Mouse (Mus musculus) heart, embryonic 13.5 days (tissue): Measurements from ENCODE around the gene Tmem204. TPM values are rescaled to one million over a fixed set of nuclear protein-coding genes. Genes with fewer than 3 reads are reported as not detected.

Source experiments
- ATAC-seq: fragments of 200-750 bp; cut with Nextera tagmentation; 2 replicates; pipeline ENCODE4 v1.8.0; 2017; ENCODE audit warnings: moderate TSS enrichment; ENCODE audit not compliant: insufficient number of reproducible peaks, low FRiP score, low TSS enrichment; ENCODE audit errors: extremely low read depth
- H3K27ac ChIP-seq: fragments of 300-500 bp; sonication (generic); replicated peaks from 2 replicates; pipeline ENCODE4 v1.5.1; 2015; ENCODE audit warnings: moderate library complexity, mild to moderate bottlenecking, inconsistent platforms
- H3K27me3 ChIP-seq: fragments of 300-500 bp; sonication (generic); replicated peaks from 2 replicates; pipeline ENCODE4 v1.6.1; 2015; ENCODE audit warnings: mild to moderate bottlenecking, inconsistent platforms
- H3K36me3 ChIP-seq: fragments of 300-500 bp; sonication (generic); 2 replicates; pipeline ENCODE4 v1.6.1; 2015; ENCODE audit warnings: mild to moderate bottlenecking, inconsistent platforms
- H3K4me1 ChIP-seq: fragments of 300-500 bp; sonication (generic); 2 replicates; pipeline ENCODE4 v1.6.1; 2015; ENCODE audit warnings: inconsistent platforms
- H3K4me2 ChIP-seq: fragments of 300-500 bp; sonication (generic); 2 replicates; pipeline ENCODE4 v1.6.1; 2015; ENCODE audit warnings: inconsistent platforms, mild to moderate bottlenecking, moderate library complexity
- H3K4me3 ChIP-seq: fragments of 300-500 bp; sonication (generic); 2 replicates; pipeline ENCODE4 v1.5.1; 2015; ENCODE audit warnings: moderate library complexity, mild to moderate bottlenecking, inconsistent platforms
- H3K9ac ChIP-seq: fragments of 300-500 bp; sonication (generic); 2 replicates; pipeline ENCODE4 v1.6.1; 2015; ENCODE audit warnings: inconsistent platforms, mild to moderate bottlenecking, moderate library complexity
- H3K9me3 ChIP-seq: fragments of 300-500 bp; sonication (generic); 2 replicates; pipeline ENCODE4 v1.6.1; 2016; ENCODE audit warnings: inconsistent platforms
- WGBS: fragments of 180-500 bp; shearing (Covaris S2); methylation state at CpG from one replicate; pipeline ENCODE4 v1.1.7; 2015; ENCODE audit warnings: mixed read lengths; 5-methylcytosine and 5-hydroxymethylcytosine counted together
- polyA plus RNA-seq: library from polyadenylated mRNA; unstranded; fragments of >200 nt; fragmentation: Nextera tagmentation; extraction: Ambion mirVana; gene quantifications from 2 replicates; pipeline ENCODE4 v1.2.1, GENCODE M21; 2015

Tmem204 gene
- polyA plus RNA-seq, 1 experiment from 2014 or later = 18.0 TPM

DNA sequence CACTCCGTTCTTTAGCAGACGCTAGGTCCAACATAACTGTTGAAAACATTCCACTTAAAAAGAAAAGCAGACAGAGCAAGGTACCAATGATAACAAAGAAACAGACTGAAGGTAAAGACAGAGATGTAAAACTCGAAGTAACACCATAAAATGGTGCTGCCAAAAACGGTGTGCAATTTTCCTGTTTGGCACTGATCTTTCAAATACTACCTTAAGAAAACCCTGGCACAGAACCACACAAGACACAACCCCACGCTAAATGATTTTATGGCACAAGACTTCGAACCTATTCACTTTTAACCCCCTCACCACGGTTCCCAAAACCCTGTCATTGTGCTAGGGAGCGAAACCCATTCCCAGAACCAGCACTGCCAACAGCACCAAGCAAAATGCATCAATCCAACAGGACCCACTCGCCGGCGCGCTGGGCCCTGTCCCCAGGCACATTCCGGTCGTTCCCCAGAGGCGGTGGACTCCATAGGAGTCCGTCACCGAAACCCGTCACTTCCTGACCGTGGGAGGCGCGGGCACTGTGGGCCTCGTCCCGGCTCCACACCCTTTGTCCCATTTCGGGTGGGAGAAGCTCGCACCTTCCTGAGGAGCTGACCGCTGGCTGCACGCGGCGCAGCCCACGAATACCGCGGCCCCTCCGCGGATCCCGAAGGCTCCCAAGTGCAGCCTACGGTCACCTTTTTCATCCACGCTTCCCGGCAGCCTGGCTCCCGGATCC is 68.4 kb downstream of the Tmem204 start:
- H3K27me3 ChIP-seq = no peaks in the 10 kb centered on the region
- peaks cover 33% of the 10 kb centered on the region for H3K36me3 ChIP-seq
- no peak for ATAC-seq
- H3K4me1 ChIP-seq = peaks cover 21% of the 10 kb centered on the region
- H3K27ac ChIP-seq = peak overlapping the region; percentile 94
- peak overlapping the region; percentile 97 for H3K9ac ChIP-seq
- WGBS = under 1% methylated on average over 39 of the region's 39 CpGs
- H3K4me2 ChIP-seq = peak overlapping the region; percentile 95
- H3K4me3 ChIP-seq = peak overlapping the region; percentile 87
- H3K9me3 ChIP-seq = no peaks in the 10 kb centered on the region

DNA sequence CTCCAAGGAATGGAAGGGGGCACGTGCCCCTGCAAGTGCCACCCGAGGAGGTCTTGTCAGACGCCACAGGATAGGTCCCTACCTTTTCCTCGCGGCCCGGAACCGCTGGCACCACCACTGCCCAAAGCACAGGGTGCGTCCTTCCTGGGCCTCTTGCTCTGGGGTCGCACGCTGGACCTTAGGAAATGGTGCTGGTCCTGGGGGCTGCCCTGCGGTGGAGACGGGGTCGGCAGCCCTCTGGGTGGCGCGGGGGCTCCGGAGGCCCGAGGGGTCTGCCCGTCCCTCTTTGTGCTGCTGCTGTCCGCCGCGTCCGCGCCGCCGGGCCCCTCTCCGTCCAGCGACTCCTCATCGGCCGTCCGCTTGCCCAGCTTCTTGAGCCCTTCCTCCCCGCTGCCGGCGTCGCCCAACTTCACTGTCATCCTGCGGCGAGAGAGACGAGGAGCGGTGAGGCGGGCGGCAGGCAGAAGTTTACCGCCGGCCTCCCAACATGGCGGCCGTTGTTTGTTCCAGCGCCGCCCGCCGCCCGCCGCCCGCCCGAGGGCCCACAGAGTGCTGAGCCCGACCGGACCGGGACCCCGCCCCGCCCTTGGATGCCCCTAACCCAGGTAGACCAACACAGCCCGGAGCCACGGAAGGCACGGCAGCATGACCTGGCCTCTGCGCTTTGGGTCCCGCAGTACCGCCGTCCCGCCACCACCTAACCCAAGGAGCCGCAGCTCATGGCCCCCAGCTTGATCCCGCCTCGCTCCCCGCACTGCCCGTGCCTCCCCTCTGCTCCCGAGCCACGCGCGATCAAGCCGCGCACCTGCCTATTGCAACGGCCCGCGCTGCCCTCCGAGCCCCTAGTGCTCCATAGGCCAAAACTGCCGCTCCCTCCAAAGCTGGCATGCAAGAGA is 69.5 kb downstream of the Tmem204 start:
- H3K4me1 ChIP-seq = peaks cover 21% of the 10 kb centered on the region
- no peak for ATAC-seq
- H3K9ac ChIP-seq = peak overlapping the region; percentile 97
- H3K4me2 ChIP-seq = peak overlapping the region; percentile 95
- peak overlapping the region; percentile 94 for H3K27ac ChIP-seq
- WGBS = under 1% methylated on average over 73 of the region's 81 CpGs
- H3K9me3 ChIP-seq = no peaks in the 10 kb centered on the region
- peak overlapping the region; percentile 87 for H3K4me3 ChIP-seq
- H3K27me3 ChIP-seq = no peaks in the 10 kb centered on the region
- H3K36me3 ChIP-seq = peaks cover 38% of the 10 kb centered on the region

Other genes starting within 250 kb of the Tmem204 start
- 47.3 and 54.5 TPM in 2 replicates for gene Hagh, start 243.4 kb downstream of the Tmem204 start, polyA plus RNA-seq
- 36.9 and 39.7 TPM in 2 replicates for gene Fahd1, start 233.2 kb downstream of the Tmem204 start, polyA plus RNA-seq
- gene Igfals, start 217.6 kb downstream of the Tmem204 start, polyA plus RNA-seq = 0.11 and 0.50 TPM in 2 replicates
- 36.1 and 41.4 TPM in 2 replicates for gene Nubp2, start 197.2 kb downstream of the Tmem204 start, polyA plus RNA-seq
- 27.8 and 29.9 TPM in 2 replicates for gene Spsb3, start 196.9 kb downstream of the Tmem204 start, polyA plus RNA-seq
- gene Eme2, start 188.5 kb downstream of the Tmem204 start, polyA plus RNA-seq = 20.7 and 22.5 TPM in 2 replicates
- 79.2 and 81.5 TPM in 2 replicates for gene Mrps34, start 188.5 kb downstream of the Tmem204 start, polyA plus RNA-seq
- gene Nme3, start 187.1 kb downstream of the Tmem204 start, polyA plus RNA-seq = 32.0 and 41.0 TPM in 2 replicates
- 24.1 and 25.2 TPM in 2 replicates for gene Mapk8ip3, start 146.6 kb downstream of the Tmem204 start, polyA plus RNA-seq
- gene Jpt2, start 122.9 kb downstream of the Tmem204 start, polyA plus RNA-seq = 122 and 123 TPM in 2 replicates
- gene Cramp1l, start 67.8 kb downstream of the Tmem204 start, polyA plus RNA-seq = 4.0 and 4.4 TPM in 2 replicates
- 11.7 and 13.4 TPM in 2 replicates for gene Ift140, start 67.5 kb downstream of the Tmem204 start, polyA plus RNA-seq
- gene Telo2, start 32.4 kb upstream of the Tmem204 start, polyA plus RNA-seq = 25.1 and 29.0 TPM in 2 replicates
- gene Ptx4, start 37.2 kb upstream of the Tmem204 start, polyA plus RNA-seq = 0.11 and 0.15 TPM in 2 replicates
- gene Clcn7, start 49.8 kb upstream of the Tmem204 start, polyA plus RNA-seq = 15.7 and 17.9 TPM in 2 replicates
- not detected in 2 replicates for gene Ccdc154, start 78.9 kb upstream of the Tmem204 start, polyA plus RNA-seq
- gene Gm38655, start 91.9 kb upstream of the Tmem204 start, polyA plus RNA-seq = 0.27 and 0.28 TPM in 2 replicates
- gene BC003965, start 101.0 kb upstream of the Tmem204 start, polyA plus RNA-seq = 22.0 and 25.2 TPM in 2 replicates
- 4.3 and 4.5 TPM in 2 replicates for gene Unkl, start 104.8 kb upstream of the Tmem204 start, polyA plus RNA-seq
- gene Gnptg, start 156.5 kb upstream of the Tmem204 start, polyA plus RNA-seq = 27.9 and 28.2 TPM in 2 replicates
- 27.4 and 31.7 TPM in 2 replicates for gene Tsr3, start 156.6 kb upstream of the Tmem204 start, polyA plus RNA-seq
- gene Baiap3, start 172.8 kb upstream of the Tmem204 start, polyA plus RNA-seq = 0.57 and 0.69 TPM in 2 replicates
- gene Ube2i, start 191.0 kb upstream of the Tmem204 start, polyA plus RNA-seq = 372 and 379 TPM in 2 replicates
- gene Prss34, start 214.8 kb upstream of the Tmem204 start, polyA plus RNA-seq = 0.16 TPM in 1 of 2 replicates, not detected in the other
- gene Prss28, start 225.1 kb upstream of the Tmem204 start, polyA plus RNA-seq = not detected in 2 replicates
- gene Prss29, start 235.1 kb upstream of the Tmem204 start, polyA plus RNA-seq = not detected in 2 replicates